Mouse (Mus musculus) intestine, postnatal 0 days (tissue): ENCODE results near the gene Cabp1. TPM values are rescaled to one million over a fixed set of nuclear protein-coding genes. Genes with fewer than 3 reads are reported as not detected.

Experiments used
- ATAC-seq: fragments of 200-750 bp; cut with Nextera tagmentation; 2 replicates; pipeline ENCODE4 v1.8.0; 2017; ENCODE audit warnings: mild to moderate bottlenecking, moderate TSS enrichment, moderate library complexity
- H3K27ac ChIP-seq: fragments of 300-500 bp; sonication (generic); 2 replicates; pipeline ENCODE4 v1.5.1; 2014; ENCODE audit warnings: mild to moderate bottlenecking, low read depth, low read length, moderate library complexity
- H3K27me3 ChIP-seq: fragments of 300-500 bp; sonication (generic); replicated peaks from 2 replicates; pipeline ENCODE4 v1.6.1; 2014; ENCODE audit warnings: low read length, mixed read lengths; ENCODE audit not compliant: control insufficient read depth, insufficient read depth
- H3K36me3 ChIP-seq: fragments of 300-500 bp; sonication (generic); 2 replicates; pipeline ENCODE4 v1.6.1; 2014; ENCODE audit warnings: mild to moderate bottlenecking, moderate library complexity; ENCODE audit not compliant: control insufficient read depth, insufficient read depth
- H3K4me1 ChIP-seq: fragments of 300-500 bp; sonication (generic); replicated peaks from 2 replicates; pipeline ENCODE4 v1.6.1; 2014; ENCODE audit warnings: antibody characterized with exemption, low read length, mixed read lengths; ENCODE audit not compliant: control insufficient read depth, insufficient read depth
- H3K4me2 ChIP-seq: fragments of 300-500 bp; sonication (generic); replicated peaks from 2 replicates; pipeline ENCODE4 v1.6.1; 2014; ENCODE audit warnings: low read depth, mild to moderate bottlenecking, moderate library complexity
- H3K4me3 ChIP-seq: fragments of 300-500 bp; sonication (generic); 2 replicates; pipeline ENCODE4 v1.5.1; 2014; ENCODE audit warnings: low read depth, low read length
- H3K9ac ChIP-seq: fragments of 300-500 bp; sonication (generic); 2 replicates; pipeline ENCODE4 v1.6.1; 2014; ENCODE audit warnings: mild to moderate bottlenecking, low read depth, low read length
- H3K9me3 ChIP-seq: fragments of 300-500 bp; sonication (generic); 2 replicates; pipeline ENCODE4 v1.6.1; 2016; ENCODE audit warnings: mixed run types; ENCODE audit not compliant: control insufficient read depth
- CTCF ChIP-seq: sonication (generic); IDR thresholded peaks from 2 replicates; pipeline ENCODE4 v1.5.1; 2016; ENCODE audit warnings: low read depth, mild to moderate bottlenecking, control low read depth, antibody characterized with exemption, moderate library complexity
- WGBS: fragments of 180-500 bp; shearing (Covaris S2); extraction: QIAGEN DNeasy Blood & Tissue Kit; methylation state at CpG from one replicate; pipeline ENCODE4 v1.1.7; 2014; 5-methylcytosine and 5-hydroxymethylcytosine counted together
- polyA plus RNA-seq: library from polyadenylated mRNA; unstranded; fragments of >200 nt; fragmentation: Nextera tagmentation; extraction: Ambion mirVana; gene quantifications from 2 replicates; pipeline ENCODE4 v1.2.1, GENCODE M21; 2015

The Cabp1 gene
- polyA plus RNA-seq, 1 experiment from 2014 or later = 0.57 TPM

- peak overlapping the region; percentile 59 for H3K4me2 ChIP-seq
- H3K9ac ChIP-seq = 0 out of 2 replicates have a peak overlapping the region, but pooled peaks have one; percentile 31
- H3K27ac ChIP-seq = no peak overlapping the region
- peaks cover 14% of the 10 kb centered on the region; the same call in 1 of the 2 replicates for H3K27me3 ChIP-seq
- H3K4me3 ChIP-seq = peak overlapping the region; percentile 29; the same call in 1 of the 2 replicates
- H3K36me3 ChIP-seq = no peaks in the 10 kb centered on the region
- ATAC-seq = no peak
- 13% methylated on average over 23 of the region's 23 CpGs for WGBS
- TF ChIP-seq CTCF = no peak
- no peaks in the 10 kb centered on the region; the same call in 1 of the 2 replicates for H3K4me1 ChIP-seq
- H3K9me3 ChIP-seq = no peaks in the 10 kb centered on the region
These were observed 9.8 kb upstream of the Cabp1 start for GRCm38 (mm10) chr5:115203735-115204561.

- H3K9ac ChIP-seq = no peak overlapping the region
- 6% methylated on average over 12 of the region's 12 CpGs for WGBS
- H3K4me3 ChIP-seq = peak overlapping the region; percentile 56
- H3K9me3 ChIP-seq = no peaks in the 10 kb centered on the region
- no peak overlapping the region for H3K27ac ChIP-seq
- H3K4me2 ChIP-seq = peak overlapping the region; percentile 99
- no peak for TF ChIP-seq CTCF
- no peaks in the 10 kb centered on the region for H3K36me3 ChIP-seq
- peaks cover 5% of the 10 kb centered on the region for H3K4me1 ChIP-seq
- ATAC-seq = no peak
- H3K27me3 ChIP-seq = peaks cover 55% of the 10 kb centered on the region
These were observed 543 bp upstream of the Cabp1 start for GRCm38 (mm10) chr5:115194626-115195221.

- no peak for TF ChIP-seq CTCF
- Histone ChIP-seq H3K27me3 (peaks cover 59% of the 10 kb centered on the region), H3K9me3 (no peaks in the 10 kb centered on the region)
These were observed 955 bp downstream of the Cabp1 start for GRCm38 (mm10) chr5:115193226-115193625.

GRCm38 (mm10) chr5:115192828-115193195, 1.4 kb downstream of the Cabp1 start:
- Histone ChIP-seq H3K9ac (no peak overlapping the region), H3K27me3 (peaks cover 59% of the 10 kb centered on the region), H3K4me1 (peaks cover 5% of the 10 kb centered on the region), H3K4me2 (peak overlapping the region; percentile 99), H3K27ac (no peak overlapping the region), H3K4me3 (peak overlapping the region; percentile 56), H3K9me3 (no peaks in the 10 kb centered on the region), H3K36me3 (no peaks in the 10 kb centered on the region)
- TF ChIP-seq CTCF = no peak
- WGBS = 15% methylated on average over 7 of the region's 7 CpGs
- ATAC-seq = no peak

More at GRCm38 (mm10) chr5:115193226-115193625, 955 bp downstream of the Cabp1 start:
- Histone ChIP-seq H3K9ac (0 out of 2 replicates have a peak overlapping the region, but pooled peaks have one; percentile 17), H3K4me1 (peaks cover 5% of the 10 kb centered on the region), H3K4me3 (peak overlapping the region; percentile 56), H3K4me2 (peak overlapping the region; percentile 99), H3K27ac (no peak overlapping the region), H3K36me3 (no peaks in the 10 kb centered on the region)
- WGBS = under 1% methylated on average over 34 of the region's 34 CpGs
- ATAC-seq = peak; percentile 63

- no peak for ATAC-seq
- Histone ChIP-seq H3K36me3 (no peaks in the 10 kb centered on the region), H3K4me1 (peaks cover 5% of the 10 kb centered on the region), H3K9me3 (no peaks in the 10 kb centered on the region), H3K27ac (no peak overlapping the region), H3K4me2 (no peak overlapping the region), H3K27me3 (peaks cover 59% of the 10 kb centered on the region), H3K4me3 (no peak overlapping the region), H3K9ac (no peak overlapping the region)
- 13% methylated on average over 29 of the region's 29 CpGs for WGBS
- no peak for TF ChIP-seq CTCF
These were observed 2.0 kb downstream of the Cabp1 start for GRCm38 (mm10) chr5:115191880-115192827.

GRCm38 (mm10) chr5:115190081-115190480, 4.1 kb downstream of the Cabp1 start:
- ATAC-seq = no peak
- Histone ChIP-seq H3K4me1 (peaks cover 5% of the 10 kb centered on the region), H3K9me3 (no peaks in the 10 kb centered on the region), H3K9ac (no peak overlapping the region), H3K27me3 (peaks cover 66% of the 10 kb centered on the region), H3K4me2 (no peak overlapping the region), H3K36me3 (no peaks in the 10 kb centered on the region), H3K4me3 (no peak overlapping the region), H3K27ac (no peak overlapping the region)
- WGBS = 80% methylated on average over 12 of the region's 12 CpGs
- TF ChIP-seq CTCF = no peak
